Mouse (Mus musculus): ENCODE data around the gene Twsg1. TPM values are rescaled to one million over a fixed set of nuclear protein-coding genes. Genes with fewer than 3 reads are reported as not detected.

Gene Twsg1
- total RNA-seq, 2 experiments from 2014 or later: 30.8 to 39.4 TPM

- no peak for DNase-seq (ENCODE audit: low spot score)
Measured at GRCm38 (mm10) chr17:65933741-65934140, 17.3 kb downstream of the Twsg1 start.

- DNase-seq (ENCODE audit: low spot score): no peak
Measured at GRCm38 (mm10) chr17:65931525-65931924, 19.5 kb downstream of the Twsg1 start.

- DNase-seq (ENCODE audit: low spot score): peak; percentile 82
Measured at GRCm38 (mm10) chr17:65930960-65931359, 20.1 kb downstream of the Twsg1 start.

- no peak for DNase-seq (ENCODE audit: low spot score)
Measured at GRCm38 (mm10) chr17:65930158-65930826, 20.7 kb downstream of the Twsg1 start.

GRCm38 (mm10) chr17:65929319-65929978 is 21.6 kb downstream of the Twsg1 start:
- DNase-seq (ENCODE audit: low spot score): no peak

- DNase-seq (ENCODE audit: low spot score): no peak
Measured at GRCm38 (mm10) chr17:65927077-65927476, 23.9 kb downstream of the Twsg1 start.

- no peak for DNase-seq (ENCODE audit: low spot score)
Measured at GRCm38 (mm10) chr17:65924218-65924617, 26.8 kb downstream of the Twsg1 start.

- no peak for DNase-seq (ENCODE audit: low spot score)
Measured at GRCm38 (mm10) chr17:65921975-65922374, 29.1 kb downstream of the Twsg1 start.

- DNase-seq (ENCODE audit: low spot score): no peak
Measured at GRCm38 (mm10) chr17:65919235-65919634, 31.8 kb downstream of the Twsg1 start.

GRCm38 (mm10) chr17:65916135-65916668 is 34.8 kb downstream of the Twsg1 start:
- DNase-seq (ENCODE audit: low spot score): peak; percentile 87

- no peak for DNase-seq (ENCODE audit: low spot score)
Measured at GRCm38 (mm10) chr17:65914083-65914482, 36.9 kb downstream of the Twsg1 start.

GRCm38 (mm10) chr17:65912202-65912601 is 38.8 kb downstream of the Twsg1 start:
- DNase-seq (ENCODE audit: low spot score): no peak

GRCm38 (mm10) chr17:65911285-65912069 is 39.5 kb downstream of the Twsg1 start:
- no peak for DNase-seq (ENCODE audit: low spot score)

- DNase-seq (ENCODE audit: low spot score): no peak
Measured at GRCm38 (mm10) chr17:65908270-65908669, 42.8 kb downstream of the Twsg1 start.

- DNase-seq (ENCODE audit: low spot score): no peak
Measured at GRCm38 (mm10) chr17:65906895-65907401, 44.1 kb downstream of the Twsg1 start.

- no peak for DNase-seq (ENCODE audit: low spot score)
Measured at GRCm38 (mm10) chr17:65906313-65906894, 44.6 kb downstream of the Twsg1 start.

- DNase-seq (ENCODE audit: low spot score): no peak
Measured at GRCm38 (mm10) chr17:65905241-65905640, 45.8 kb downstream of the Twsg1 start.

- no peak for DNase-seq (ENCODE audit: low spot score)
Measured at GRCm38 (mm10) chr17:65903826-65904225, 47.2 kb downstream of the Twsg1 start.

- DNase-seq (ENCODE audit: low spot score): no peak
Measured at GRCm38 (mm10) chr17:65903011-65903410, 48.0 kb downstream of the Twsg1 start.

GRCm38 (mm10) chr17:65902281-65902680 is 48.7 kb downstream of the Twsg1 start:
- no peak for DNase-seq (ENCODE audit: low spot score)

- no peak for DNase-seq (ENCODE audit: low spot score)
Measured at GRCm38 (mm10) chr17:65896016-65896415, 55.0 kb downstream of the Twsg1 start.

Measured in gastrocnemius, adult 18-20 months (tissue).